Mouse (Mus musculus) midbrain, embryonic 12.5 days (tissue): ENCODE results near the gene Cdc34. TPM values are rescaled to one million over a fixed set of nuclear protein-coding genes. Genes with fewer than 3 reads are reported as not detected.

ENCODE experiments used
- ATAC-seq: fragments of 200-750 bp; cut with Nextera tagmentation; 2 replicates; pipeline ENCODE4 v1.8.0; 2017; ENCODE audit warnings: low read depth, moderate TSS enrichment, moderate library complexity; ENCODE audit not compliant: low FRiP score
- H3K27ac ChIP-seq: fragments of 300-500 bp; sonication (generic); replicated peaks from 2 replicates; pipeline ENCODE4 v1.5.1; 2016; ENCODE audit warnings: mild to moderate bottlenecking
- H3K27me3 ChIP-seq: fragments of 300-500 bp; sonication (generic); 2 replicates; pipeline ENCODE4 v1.6.1; 2016; ENCODE audit warnings: mild to moderate bottlenecking
- H3K36me3 ChIP-seq: fragments of 300-500 bp; sonication (generic); 2 replicates; pipeline ENCODE4 v1.6.1; 2016
- H3K4me1 ChIP-seq: fragments of 300-500 bp; sonication (generic); 2 replicates; pipeline ENCODE4 v1.6.1; 2016
- H3K4me2 ChIP-seq: fragments of 300-500 bp; sonication (generic); replicated peaks from 2 replicates; pipeline ENCODE4 v1.6.1; 2016; ENCODE audit warnings: mild to moderate bottlenecking, moderate library complexity
- H3K4me3 ChIP-seq: fragments of 300-500 bp; sonication (generic); 2 replicates; pipeline ENCODE4 v1.5.1; 2016; ENCODE audit warnings: mild to moderate bottlenecking
- H3K9ac ChIP-seq: fragments of 300-500 bp; sonication (generic); replicated peaks from 2 replicates; pipeline ENCODE4 v1.6.1; 2016; ENCODE audit warnings: mild to moderate bottlenecking, moderate library complexity
- H3K9me3 ChIP-seq: fragments of 300-500 bp; sonication (generic); 2 replicates; pipeline ENCODE4 v1.6.1; 2016; ENCODE audit warnings: mild to moderate bottlenecking
- WGBS: fragments of 180-500 bp; shearing (Covaris S2); methylation state at CpG from one replicate; pipeline ENCODE4 v1.1.7; 2016; 5-methylcytosine and 5-hydroxymethylcytosine counted together
- polyA plus RNA-seq: library from polyadenylated mRNA; unstranded; fragments of >200 nt; fragmentation: Nextera tagmentation; extraction: Ambion mirVana; gene quantifications from 2 replicates; pipeline ENCODE4 v1.2.1, GENCODE M21; 2016

The Cdc34 gene
- polyA plus RNA-seq, 1 experiment from 2014 or later, result 156 TPM

DNA sequence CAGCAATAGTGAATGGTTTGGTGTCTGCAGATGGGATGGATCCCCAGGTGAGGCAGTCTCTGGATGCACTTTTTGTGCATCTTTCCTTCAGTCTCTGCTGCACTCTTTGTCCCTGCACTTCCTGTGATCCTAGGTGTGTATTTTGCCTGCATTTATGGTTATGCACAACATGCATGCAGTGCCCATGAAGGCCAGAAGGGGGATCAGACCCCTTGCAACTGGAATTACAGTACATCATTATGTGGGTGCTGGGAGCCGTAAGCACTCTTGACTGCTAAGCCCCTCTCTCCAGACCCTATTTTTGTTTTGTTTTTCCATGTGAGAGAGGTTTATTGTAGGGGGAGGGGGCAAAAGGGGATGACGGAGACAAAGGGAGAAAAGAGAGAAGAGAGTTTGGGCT, 21.7 kb upstream of the Cdc34 start:
- Histone ChIP-seq H3K4me1 (peaks cover 6% of the 10 kb centered on the region), H3K4me2 (no peak overlapping the region), H3K27ac (no peak overlapping the region), H3K4me3 (no peak overlapping the region), H3K36me3 (no peaks in the 10 kb centered on the region), H3K27me3 (0 out of 2 replicates have a peak, but pooled peaks cover 7% of the 10 kb centered on the region), H3K9me3 (no peaks in the 10 kb centered on the region), H3K9ac (no peak overlapping the region)
- 81% methylated on average over 2 of the region's 2 CpGs for WGBS
- no peak for ATAC-seq

DNA sequence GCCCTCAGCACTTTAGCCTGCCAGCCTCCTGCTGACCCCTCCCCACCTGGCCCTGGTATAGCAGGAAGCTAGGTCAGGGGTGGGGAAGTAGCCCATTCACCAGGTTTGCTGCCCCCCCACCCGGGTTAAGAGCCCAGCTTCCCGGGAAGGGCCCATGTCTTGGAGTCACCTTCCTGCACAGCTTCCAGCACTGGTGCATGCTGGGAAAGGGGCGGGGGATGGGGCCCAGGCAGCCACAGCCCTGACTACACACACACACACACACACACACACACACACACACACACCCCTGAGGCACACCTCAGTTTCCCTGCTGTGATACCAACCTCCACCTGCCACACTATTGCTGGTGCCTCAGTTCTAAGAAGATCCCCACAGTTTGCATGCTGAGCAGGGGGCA, 20.1 kb upstream of the Cdc34 start:
- H3K27ac ChIP-seq, result 0 out of 2 replicates have a peak overlapping the region, but pooled peaks have one; percentile 1
- WGBS, result 48% methylated on average over 3 of the region's 3 CpGs

DNA sequence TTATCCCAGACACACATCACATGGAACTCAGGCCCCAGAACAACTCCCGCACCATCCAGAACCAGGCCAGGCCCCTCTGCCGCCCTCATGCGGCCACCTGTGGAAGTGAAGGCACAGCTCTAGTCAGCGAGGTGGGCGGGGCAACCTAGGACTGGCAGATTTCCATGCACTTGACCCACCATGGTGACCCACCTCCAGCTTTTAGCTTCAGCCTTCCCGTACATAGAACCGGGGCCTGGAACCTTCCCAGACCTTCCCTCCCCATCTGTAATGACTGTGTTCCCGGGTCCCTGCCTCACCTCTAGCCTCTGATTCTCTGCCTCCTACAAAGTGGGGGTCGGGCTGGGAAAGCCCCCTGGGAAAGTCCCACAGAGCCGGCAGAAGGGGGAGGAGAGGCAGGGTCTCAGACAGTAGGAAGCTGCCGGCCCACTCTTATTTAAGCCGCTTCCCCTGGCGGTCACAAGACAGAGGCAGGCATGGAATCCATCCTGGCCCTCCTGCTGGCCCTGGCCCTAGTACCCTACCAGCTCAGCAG, 17.8 kb upstream of the Cdc34 start, which contains the start of gene Madcam1:
TSS of gene Madcam1 (plus strand) at position 429 of the 535 bp plus-strand sequence.
- ATAC-seq, result no peak; the same call in 1 of the 2 replicates
- H3K9me3 ChIP-seq, result no peaks in the 10 kb centered on the region
- 13% methylated on average over 13 of the region's 13 CpGs for WGBS
- no peaks in the 10 kb centered on the region for H3K36me3 ChIP-seq
- H3K9ac ChIP-seq, result no peak within 1 kb of the TSS
- H3K4me2 ChIP-seq, result no peak within 1 kb of the TSS
- H3K27me3 ChIP-seq, result 0 out of 2 replicates have a peak, but pooled peaks cover 7% of the 10 kb centered on the region
- no peak within 1 kb of the TSS for H3K4me3 ChIP-seq
- H3K27ac ChIP-seq, result no peak within 1 kb of the TSS
- H3K4me1 ChIP-seq, result peaks cover 13% of the 10 kb centered on the region

More for the DNA sequence above, 20.1 kb upstream of the Cdc34 start:
- no peak overlapping the region for H3K4me3 ChIP-seq
- no peak overlapping the region for H3K9ac ChIP-seq
- no peaks in the 10 kb centered on the region for H3K9me3 ChIP-seq
- no peak for ATAC-seq
- peaks cover 6% of the 10 kb centered on the region for H3K4me1 ChIP-seq
- H3K36me3 ChIP-seq, result no peaks in the 10 kb centered on the region
- H3K27me3 ChIP-seq, result 0 out of 2 replicates have a peak, but pooled peaks cover 7% of the 10 kb centered on the region
- H3K4me2 ChIP-seq, result no peak overlapping the region

DNA sequence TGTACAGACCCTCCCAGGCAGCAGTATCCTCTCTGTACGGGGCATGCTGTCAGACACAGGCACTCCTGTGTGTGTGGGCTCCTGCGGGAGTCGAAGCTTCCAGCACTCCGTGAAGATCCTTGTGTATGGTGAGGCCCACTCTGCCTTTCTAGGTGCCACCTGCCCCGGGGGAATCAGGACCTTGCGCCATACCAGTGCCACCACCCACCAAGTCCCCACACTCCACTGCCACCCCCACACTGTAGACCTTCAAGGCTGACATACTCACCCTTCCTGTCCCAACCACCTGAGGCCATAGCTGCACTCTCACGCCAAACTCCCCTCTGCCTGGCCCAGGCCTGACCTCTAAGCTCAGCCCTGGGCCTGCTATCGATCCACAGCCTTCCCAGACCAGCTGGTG, 16.9 kb upstream of the Cdc34 start:
- Histone ChIP-seq H3K4me3 (no peak overlapping the region), H3K9me3 (no peaks in the 10 kb centered on the region), H3K27ac (no peak overlapping the region), H3K9ac (no peak overlapping the region), H3K4me1 (peaks cover 14% of the 10 kb centered on the region), H3K36me3 (no peaks in the 10 kb centered on the region), H3K27me3 (0 out of 2 replicates have a peak, but pooled peaks cover 7% of the 10 kb centered on the region), H3K4me2 (no peak overlapping the region)
- no peak for ATAC-seq
- WGBS, result 84% methylated on average over 8 of the region's 8 CpGs

DNA sequence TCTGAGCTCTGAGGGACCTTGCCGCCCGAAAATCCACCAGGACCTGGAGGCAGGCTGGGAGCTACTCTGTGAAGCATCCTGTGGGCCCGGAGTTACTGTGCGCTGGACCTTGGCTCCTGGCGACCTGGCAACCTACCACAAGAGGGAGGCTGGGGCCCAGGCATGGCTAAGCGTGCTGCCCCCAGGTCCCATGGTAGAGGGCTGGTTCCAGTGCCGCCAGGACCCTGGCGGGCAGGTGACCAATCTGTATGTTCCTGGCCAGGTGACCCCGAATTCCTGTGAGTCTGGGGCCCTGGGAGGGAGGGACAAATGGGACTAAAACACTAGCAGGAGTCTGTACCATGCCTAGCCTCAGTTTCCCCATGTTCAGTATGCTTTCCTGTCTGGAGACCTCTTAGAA, 15.5 kb upstream of the Cdc34 start:
- Histone ChIP-seq H3K9ac (no peak overlapping the region), H3K27ac (no peak overlapping the region), H3K4me3 (no peak overlapping the region), H3K27me3 (0 out of 2 replicates have a peak, but pooled peaks cover 7% of the 10 kb centered on the region), H3K9me3 (no peaks in the 10 kb centered on the region), H3K36me3 (no peaks in the 10 kb centered on the region), H3K4me2 (no peak overlapping the region), H3K4me1 (peaks cover 28% of the 10 kb centered on the region)
- WGBS, result 71% methylated on average over 9 of the region's 9 CpGs
- no peak for ATAC-seq

DNA sequence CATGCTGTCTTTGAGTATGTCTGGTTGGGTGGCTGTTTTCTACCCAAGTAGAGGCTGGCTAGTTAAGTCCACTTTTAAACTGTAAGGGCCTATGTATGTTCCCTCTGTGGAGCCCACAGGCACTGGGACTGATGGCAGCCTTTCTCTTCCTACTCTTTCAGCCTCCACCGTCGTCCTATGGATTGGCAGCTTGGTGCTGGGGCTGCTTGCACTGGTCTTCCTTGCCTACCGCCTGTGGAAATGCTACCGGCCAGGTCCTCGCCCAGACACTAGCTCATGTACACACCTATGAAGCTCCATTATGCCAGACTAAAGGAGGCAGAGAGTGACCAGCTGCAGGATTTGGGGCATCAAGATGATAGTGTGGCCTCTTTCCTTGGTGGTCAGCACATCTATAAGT, 13.9 kb upstream of the Cdc34 start:
- no peak for ATAC-seq
- Histone ChIP-seq H3K27me3 (0 out of 2 replicates have a peak, but pooled peaks cover 3% of the 10 kb centered on the region), H3K9ac (no peak overlapping the region), H3K9me3 (no peaks in the 10 kb centered on the region), H3K36me3 (peaks cover 2% of the 10 kb centered on the region; the same call in 1 of the 2 replicates), H3K4me2 (peak overlapping the region; percentile 89; the same call in 1 of the 2 replicates), H3K4me1 (peaks cover 28% of the 10 kb centered on the region), H3K4me3 (no peak overlapping the region), H3K27ac (peak overlapping the region; percentile 97)
- WGBS, result 81% methylated on average over 5 of the region's 5 CpGs

DNA sequence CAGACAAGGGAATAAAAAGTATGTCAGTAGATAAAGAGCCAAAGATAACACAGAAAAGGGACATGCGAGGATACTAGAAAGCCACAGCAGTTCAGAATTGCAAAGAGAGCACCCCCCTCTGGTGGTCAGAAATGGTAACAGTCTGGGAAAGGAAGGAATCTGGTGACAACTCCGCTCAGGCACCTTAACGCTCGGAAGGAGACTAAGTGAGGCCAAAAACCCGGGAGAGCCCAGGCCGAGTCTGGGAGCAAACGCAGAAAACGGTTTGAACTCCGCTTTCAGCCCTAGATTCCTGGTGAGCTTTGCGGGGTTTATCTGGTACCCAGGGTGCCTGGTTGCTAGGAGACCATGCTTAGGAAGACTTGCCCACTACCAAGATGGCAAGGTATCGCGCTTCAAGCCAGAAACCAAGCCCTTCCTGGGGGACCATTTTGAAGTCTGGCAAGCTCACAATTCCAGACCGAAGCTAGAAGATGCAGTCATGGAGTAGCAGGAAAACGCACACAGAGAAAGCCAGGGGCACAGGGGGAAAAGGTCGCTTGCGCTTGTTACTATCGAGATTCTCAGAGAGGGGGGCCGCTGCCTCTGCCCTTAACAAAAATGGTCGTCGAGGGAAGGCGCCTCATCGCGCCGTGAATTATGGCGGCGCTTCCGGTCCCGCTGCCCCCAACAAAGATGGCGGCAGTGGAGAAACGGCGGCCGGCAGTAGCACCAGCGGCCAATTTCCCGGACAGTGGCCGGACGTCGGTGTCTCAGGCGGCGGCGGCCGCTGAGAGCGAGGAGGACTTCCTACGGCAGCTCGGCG, 13.0 kb upstream of the Cdc34 start, which contains the start of gene Tpgs1:
TSS of gene Tpgs1 (plus strand) at position 599 of the 805 bp plus-strand sequence.
- Histone ChIP-seq H3K4me2 (peak within 1 kb of the TSS; percentile 89), H3K4me3 (peak within 1 kb of the TSS; percentile 95)
- ATAC-seq, result peak; percentile 72

DNA sequence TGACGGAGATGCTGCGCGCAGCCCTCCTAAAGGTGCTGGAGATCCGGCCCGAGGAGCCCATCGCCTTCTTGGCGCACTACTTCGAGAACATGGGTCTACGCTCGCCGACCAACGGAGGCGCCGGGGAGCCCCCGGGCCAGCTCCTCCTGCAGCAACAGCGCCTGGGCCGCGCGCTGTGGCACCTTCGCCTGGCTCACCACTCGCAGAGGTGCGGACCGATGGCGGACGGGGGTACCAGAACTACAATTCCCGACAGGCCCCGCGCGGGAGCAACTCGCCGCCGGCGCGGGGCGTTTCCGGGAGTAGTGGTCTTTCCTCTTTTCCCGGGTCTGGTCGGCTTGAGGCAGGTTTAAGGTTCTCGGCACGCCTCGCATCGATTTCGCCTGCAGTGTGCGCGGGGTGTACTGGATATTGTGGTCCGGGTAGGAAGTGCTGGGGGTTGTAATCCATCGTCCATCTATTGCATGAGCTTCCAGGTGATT, 12.4 kb upstream of the Cdc34 start:
- Histone ChIP-seq H3K9me3 (no peaks in the 10 kb centered on the region), H3K4me2 (peak overlapping the region; percentile 89), H3K4me3 (peak overlapping the region; percentile 95), H3K9ac (peak overlapping the region; percentile 84), H3K27me3 (no peaks in the 10 kb centered on the region), H3K4me1 (peaks cover 22% of the 10 kb centered on the region), H3K27ac (peak overlapping the region; percentile 97), H3K36me3 (peaks cover 5% of the 10 kb centered on the region; the same call in 1 of the 2 replicates)
- ATAC-seq, result peak; percentile 72
- WGBS, result under 1% methylated on average over 47 of the region's 47 CpGs

More for the DNA sequence above, 13.0 kb upstream of the Cdc34 start, which contains the start of gene Tpgs1:
- Histone ChIP-seq H3K27me3 (no peaks in the 10 kb centered on the region), H3K4me1 (peaks cover 28% of the 10 kb centered on the region), H3K9ac (peak within 1 kb of the TSS; percentile 84), H3K9me3 (no peaks in the 10 kb centered on the region), H3K36me3 (peaks cover 5% of the 10 kb centered on the region; the same call in 1 of the 2 replicates), H3K27ac (peak within 1 kb of the TSS; percentile 97)
- WGBS, result under 1% methylated on average over 45 of the region's 45 CpGs

DNA sequence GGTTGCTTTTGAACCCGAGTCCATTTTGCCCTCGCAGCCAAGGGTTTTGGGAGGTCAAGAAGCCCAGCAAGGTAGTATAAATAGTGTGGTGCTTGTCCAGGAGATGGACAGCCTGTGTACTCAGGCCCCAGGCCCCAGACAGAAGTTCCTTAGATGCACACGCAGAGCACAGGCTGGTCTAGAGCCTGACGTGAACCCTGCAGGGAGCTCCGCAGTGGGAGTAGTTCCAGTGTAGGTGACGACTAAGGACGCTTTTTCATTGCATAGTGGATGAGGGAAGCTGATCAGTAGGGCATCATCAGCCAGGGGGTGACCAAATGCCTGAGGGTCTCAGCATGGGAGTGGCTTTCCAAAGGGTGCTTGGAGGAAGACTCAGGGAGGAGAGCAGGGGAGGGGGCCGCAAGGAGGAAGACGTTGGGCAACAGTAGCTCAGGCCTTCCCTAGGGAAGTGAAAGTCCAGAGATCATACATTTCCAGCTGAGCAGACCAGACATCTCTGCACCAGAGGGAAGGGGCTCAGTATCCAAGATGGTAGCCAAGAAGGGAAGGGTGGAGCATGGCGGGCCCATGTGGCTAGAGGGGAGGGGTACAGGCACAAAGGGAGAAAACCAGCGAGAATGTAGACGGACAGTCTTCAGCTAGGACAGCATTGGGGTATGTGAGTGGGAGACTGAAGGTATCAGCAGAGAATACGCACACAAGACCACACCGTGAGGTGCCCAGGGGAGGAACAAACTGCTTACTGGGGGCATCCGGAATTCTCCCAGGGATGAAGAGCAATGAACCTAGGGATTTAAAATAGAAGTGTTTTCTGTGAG, 11.7 kb upstream of the Cdc34 start:
- ATAC-seq, result peak; percentile 29; the same call in 1 of the 2 replicates
- H3K27ac ChIP-seq, result peak overlapping the region; percentile 97

DNA sequence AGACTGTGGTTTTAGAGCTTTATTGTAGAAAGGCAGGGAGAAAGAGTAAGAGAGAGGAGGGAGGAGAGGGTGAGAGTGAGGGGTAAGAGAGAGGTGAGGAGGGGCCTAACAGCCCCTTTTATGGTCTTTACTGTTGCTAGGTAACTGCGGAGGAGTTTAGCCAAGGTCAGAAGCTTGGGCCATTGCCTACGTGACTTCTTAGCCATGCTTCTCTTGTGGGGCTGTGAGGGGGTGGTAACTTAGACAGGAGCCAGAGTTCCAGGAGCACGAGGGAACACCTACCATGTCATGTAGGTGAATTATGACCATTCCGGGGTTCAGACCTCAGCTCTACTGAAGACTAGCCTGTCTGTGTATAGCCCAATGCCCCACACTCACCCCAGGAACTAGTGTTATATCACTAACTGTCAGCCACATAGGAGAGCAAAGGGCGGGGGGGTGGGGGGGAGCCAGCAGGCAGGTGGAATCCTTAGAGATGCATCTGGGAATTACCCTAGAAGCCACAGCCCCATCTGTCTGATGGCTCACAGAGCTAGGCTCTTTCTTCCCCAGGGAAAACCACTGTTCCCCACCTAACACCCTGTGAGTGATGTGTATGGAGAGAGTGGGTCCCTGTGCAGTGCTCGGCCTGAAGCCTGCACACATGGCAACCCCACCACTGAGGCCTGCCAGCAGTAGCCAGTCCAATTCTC, 10.5 kb upstream of the Cdc34 start:
- H3K9ac ChIP-seq, result peak overlapping the region; percentile 31; the same call in 1 of the 2 replicates
- peaks cover 17% of the 10 kb centered on the region for H3K36me3 ChIP-seq
- H3K4me1 ChIP-seq, result peaks cover 21% of the 10 kb centered on the region
- no peak overlapping the region for H3K27ac ChIP-seq
- ATAC-seq, result no peak
- no peaks in the 10 kb centered on the region for H3K9me3 ChIP-seq
- no peak overlapping the region for H3K4me2 ChIP-seq
- 66% methylated on average over 6 of the region's 6 CpGs for WGBS
- 0 out of 2 replicates have a peak overlapping the region, but pooled peaks have one; percentile 95 for H3K4me3 ChIP-seq
- no peaks in the 10 kb centered on the region for H3K27me3 ChIP-seq

More for the DNA sequence above, 11.7 kb upstream of the Cdc34 start:
- Histone ChIP-seq H3K36me3 (peaks cover 6% of the 10 kb centered on the region), H3K9ac (peak overlapping the region; percentile 84), H3K4me3 (peak overlapping the region; percentile 95), H3K4me1 (peaks cover 21% of the 10 kb centered on the region), H3K27me3 (no peaks in the 10 kb centered on the region), H3K4me2 (peak overlapping the region; percentile 89), H3K9me3 (no peaks in the 10 kb centered on the region)
- 33% methylated on average over 15 of the region's 15 CpGs for WGBS

DNA sequence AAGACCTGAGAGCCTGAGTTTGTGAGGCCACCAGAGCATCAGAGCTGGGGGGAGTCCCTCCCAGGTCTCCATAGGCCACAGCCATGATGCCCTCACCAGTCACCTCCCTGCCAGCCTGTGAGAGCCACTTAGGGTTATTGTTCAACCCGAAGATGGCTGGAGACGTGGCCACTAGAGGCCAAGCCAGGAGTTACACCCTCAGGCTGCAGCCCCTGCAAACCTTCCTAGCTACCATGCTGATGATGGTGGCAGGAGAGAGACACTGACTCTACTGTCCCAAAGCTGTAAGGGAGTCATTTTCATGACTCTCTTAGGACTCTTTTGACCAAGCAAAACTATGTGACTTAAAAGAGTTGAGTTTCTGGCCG, 9.9 kb upstream of the Cdc34 start:
- ATAC-seq, result no peak
- H3K9me3 ChIP-seq, result no peaks in the 10 kb centered on the region
- H3K27me3 ChIP-seq, result no peaks in the 10 kb centered on the region
- peaks cover 21% of the 10 kb centered on the region for H3K4me1 ChIP-seq
- no peak overlapping the region for H3K27ac ChIP-seq
- WGBS, result 58% methylated on average over 3 of the region's 3 CpGs
- H3K4me3 ChIP-seq, result no peak overlapping the region
- peaks cover 22% of the 10 kb centered on the region for H3K36me3 ChIP-seq
- H3K9ac ChIP-seq, result no peak overlapping the region
- no peak overlapping the region for H3K4me2 ChIP-seq
